Mouse (Mus musculus) neutrophil, adult 5-6 weeks (primary cell): ENCODE data around the gene Olfr1094. TPM values are rescaled to one million over a fixed set of nuclear protein-coding genes. Genes with fewer than 3 reads are reported as not detected.

Experiments used
- ATAC-seq: fragments of 151-379, 151-347 bp; 2 replicates; pipeline ENCODE4 v1.8.0; 2017; ENCODE audit warnings: mild to moderate bottlenecking, moderate TSS enrichment; ENCODE audit not compliant: insufficient number of reproducible peaks, poor library complexity, low FRiP score, severe bottlenecking; ENCODE audit errors: extremely low read depth
- total RNA-seq: library from RNA; stranded (forward); fragments of 200-1000 nt; gene quantifications from 2 replicates; pipeline ENCODE4 v1.2.3, GENCODE M21; 2017

Olfr1094 gene
- total RNA-seq = 0.37 TPM in 1 of 2 replicates, not detected in the other

- ATAC-seq = no peak
Observed at GRCm38 (mm10) chr2:86824363-86824762, at the start of gene Olfr1094. Gene Olfr1094 (plus strand): TSS chr2:86824663.

- no peak for ATAC-seq
Observed at GRCm38 (mm10) chr2:86782179-86782578, 42.3 kb upstream of the Olfr1094 start, which contains the start of gene Olfr1093. Gene Olfr1093 (plus strand): TSS chr2:86782479.

- no peak for ATAC-seq
Observed at GRCm38 (mm10) chr2:86809918-86810317, 14.5 kb upstream of the Olfr1094 start, which contains the start of gene Olfr141. Gene Olfr141 (minus strand): TSS chr2:86810018.

- no peak for ATAC-seq
Observed at GRCm38 (mm10) chr2:86851596-86851995, 27.1 kb downstream of the Olfr1094 start, which contains the start of gene Olfr1095. Gene Olfr1095 (minus strand): TSS chr2:86851696.

GRCm38 (mm10) chr2:86874702-86875101 lies 50.2 kb downstream of the Olfr1094 start, which contains the start of gene Gm13723:
Gene Gm13723 (minus strand): TSS chr2:86874802.
- ATAC-seq = no peak

Other genes starting within 250 kb of the Olfr1094 start
- gene Olfr1082, start 225.7 kb upstream of the Olfr1094 start, total RNA-seq = not detected in 2 replicates
- not detected in 2 replicates for gene Olfr1084, start 184.9 kb upstream of the Olfr1094 start, total RNA-seq
- 0.12 TPM in 1 of 2 replicates, not detected in the other for gene Olfr1085, start 162.6 kb upstream of the Olfr1094 start, total RNA-seq
- not detected in 2 replicates for gene Olfr1086, start 144.6 kb upstream of the Olfr1094 start, total RNA-seq
- gene Olfr1087, start 126.3 kb upstream of the Olfr1094 start, total RNA-seq = not detected in 2 replicates
- not detected in 2 replicates for gene Olfr1089, start 91.0 kb upstream of the Olfr1094 start, total RNA-seq
- gene Olfr1090, start 65.7 kb upstream of the Olfr1094 start, total RNA-seq = not detected in 2 replicates
- gene Olfr1093, start 42.2 kb upstream of the Olfr1094 start, total RNA-seq = not detected in 2 replicates
- gene Olfr141, start 14.6 kb upstream of the Olfr1094 start, total RNA-seq = 0.12 TPM in 1 of 2 replicates, not detected in the other
- gene Olfr1095, start 27.0 kb downstream of the Olfr1094 start, total RNA-seq = not detected in 2 replicates
- gene Gm13723, start 50.1 kb downstream of the Olfr1094 start, total RNA-seq = not detected in 2 replicates
- gene Olfr1097, start 67.6 kb downstream of the Olfr1094 start, total RNA-seq = not detected in 2 replicates
- not detected in 2 replicates for gene Olfr1098, start 99.9 kb downstream of the Olfr1094 start, total RNA-seq
- 0.12 TPM in 1 of 2 replicates, not detected in the other for gene Olfr1099, start 136.0 kb downstream of the Olfr1094 start, total RNA-seq
- gene Olfr1100, start 155.3 kb downstream of the Olfr1094 start, total RNA-seq = not detected in 2 replicates
- gene Olfr1101, start 166.6 kb downstream of the Olfr1094 start, total RNA-seq = not detected in 2 replicates
- not detected in 2 replicates for gene Olfr1102, start 173.7 kb downstream of the Olfr1094 start, total RNA-seq
- not detected in 2 replicates for gene Olfr1104, start 202.4 kb downstream of the Olfr1094 start, total RNA-seq
- gene Olfr1105, start 211.9 kb downstream of the Olfr1094 start, total RNA-seq = 0.49 TPM in 1 of 2 replicates, not detected in the other
- not detected in 2 replicates for gene Olfr1106, start 227.6 kb downstream of the Olfr1094 start, total RNA-seq